Mouse (Mus musculus): ENCODE measurements around the gene Selenof. TPM values are rescaled to one million over a fixed set of nuclear protein-coding genes. Genes with fewer than 3 reads are reported as not detected.
"Not testable (repeated sequence)": the region's sequence is repeated elsewhere in the genome, so short reads cannot be mapped to it uniquely, and the experiment has no call there.

Selenof gene
- polyA plus RNA-seq, 1 experiment, result 192 TPM

DNA sequence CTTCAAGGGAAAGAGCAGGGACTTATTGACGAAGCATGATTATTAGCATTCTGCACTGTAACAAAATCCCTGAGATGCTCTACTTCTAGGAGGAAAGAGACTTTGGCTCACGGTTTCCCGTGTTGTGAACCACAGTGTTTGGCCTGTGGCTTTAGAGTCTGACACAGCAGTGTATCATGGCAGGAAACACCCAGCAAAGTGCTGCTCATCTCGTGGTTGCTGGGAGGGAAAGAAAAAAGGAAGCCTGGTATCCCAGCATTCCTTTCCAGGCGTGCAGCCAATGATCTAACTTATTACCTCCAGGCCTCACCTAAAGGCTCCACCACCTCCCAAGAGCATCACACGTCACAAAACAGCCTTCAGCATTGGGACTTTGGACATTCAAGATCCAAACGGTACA lies 32.7 kb downstream of the Selenof start:
- no peak for DNase-seq (ENCODE audit: low read depth)

DNA sequence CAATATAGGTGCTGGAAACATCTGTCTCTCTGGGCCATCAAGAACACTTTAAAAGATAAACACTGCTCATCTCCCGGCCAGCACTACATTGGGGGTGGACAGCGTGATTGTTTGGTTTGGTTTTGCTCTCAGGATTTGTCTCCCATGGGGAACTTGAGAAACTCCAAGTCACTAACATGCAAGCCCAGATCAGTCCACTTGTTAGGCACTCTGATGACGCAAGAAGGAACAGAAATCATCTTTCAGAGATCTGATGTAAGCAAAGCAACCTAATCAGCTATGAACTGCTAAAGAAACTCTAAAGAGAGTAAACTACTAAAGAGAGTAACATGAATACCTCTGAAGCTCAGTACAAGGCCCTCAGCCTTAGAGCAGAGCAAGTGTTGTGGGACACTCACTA lies 33.5 kb downstream of the Selenof start:
- no peak for DNase-seq (ENCODE audit: low read depth)

DNA sequence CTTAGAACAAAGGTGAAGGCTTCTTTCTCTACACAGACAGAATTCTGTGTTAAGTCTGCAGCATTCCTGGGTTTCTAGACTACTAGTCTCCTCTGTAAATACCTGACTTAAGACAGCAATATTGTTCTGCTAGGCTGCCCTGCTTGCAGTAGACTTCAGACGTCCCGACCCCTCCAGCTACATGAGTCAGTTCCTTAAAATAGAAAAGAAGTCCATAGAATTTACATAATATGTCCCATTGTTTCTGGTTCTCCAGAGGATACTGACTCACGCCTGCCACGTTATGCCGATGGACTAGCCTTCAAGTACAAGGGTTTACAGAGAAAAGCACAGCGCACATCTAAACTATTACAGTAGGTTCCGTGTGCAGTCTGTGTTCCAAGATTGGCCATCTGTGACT lies 34.1 kb downstream of the Selenof start:
- DNase-seq (ENCODE audit: low read depth), result no peak

DNA sequence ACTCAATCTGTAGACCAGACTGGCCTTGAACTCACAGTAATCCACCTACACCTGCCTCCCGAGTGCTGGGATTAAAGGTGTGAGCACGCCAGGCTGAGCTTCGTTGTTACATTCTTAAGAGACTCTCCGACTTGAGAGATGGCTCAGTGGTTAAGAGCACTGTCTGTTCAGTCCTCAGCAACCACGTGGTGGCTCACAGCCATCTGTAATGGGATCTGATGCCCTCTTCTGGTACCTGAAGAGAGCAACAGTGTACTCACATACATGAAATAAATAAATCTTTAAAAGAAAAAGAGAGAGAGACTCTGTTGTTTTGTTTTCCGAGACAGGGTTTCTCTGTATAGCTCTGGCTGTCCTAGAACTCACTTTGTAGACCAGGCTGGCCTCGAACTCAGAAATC lies 35.7 kb downstream of the Selenof start:
- not testable (repeated sequence) for DNase-seq (ENCODE audit: low read depth)

DNA sequence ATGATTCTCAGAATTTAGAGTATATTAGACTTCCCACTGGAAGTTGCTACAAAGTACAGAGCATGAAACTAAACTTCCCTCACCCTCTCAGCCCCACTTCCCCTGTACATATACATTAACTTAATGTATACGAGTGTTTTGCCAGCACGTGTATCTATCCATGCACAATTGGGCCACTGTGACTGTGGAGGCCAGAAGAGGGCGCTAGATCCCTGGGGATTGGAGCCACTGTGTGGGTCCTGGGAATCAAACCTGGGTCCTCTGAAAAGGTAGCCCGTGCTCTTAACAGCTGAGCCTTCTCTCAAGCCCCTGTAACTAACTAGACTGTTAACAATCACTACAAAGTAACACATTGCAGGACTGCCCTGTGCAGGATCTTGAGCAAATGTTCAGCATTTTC lies 36.3 kb downstream of the Selenof start:
- no peak for DNase-seq (ENCODE audit: low read depth)

DNA sequence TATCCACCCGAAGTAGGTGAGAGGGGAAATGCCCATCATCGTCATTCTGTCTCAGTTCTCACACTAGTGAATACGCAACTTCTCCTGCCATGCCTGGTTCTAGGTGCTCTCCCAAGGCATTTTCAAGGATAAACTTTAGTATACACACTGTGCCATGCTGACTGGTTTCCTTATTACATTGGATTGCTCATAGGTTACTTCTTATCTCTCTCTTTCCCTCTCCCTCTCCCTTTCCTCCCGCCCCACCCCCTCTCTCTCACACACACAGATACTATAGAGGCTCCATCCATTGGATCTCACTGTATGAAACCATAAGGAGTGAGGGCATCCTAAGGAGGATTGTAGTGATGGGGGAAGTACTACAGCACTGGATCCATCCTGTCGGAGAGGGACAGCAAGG lies 38.0 kb downstream of the Selenof start:
- no peak for DNase-seq (ENCODE audit: low read depth)

DNA sequence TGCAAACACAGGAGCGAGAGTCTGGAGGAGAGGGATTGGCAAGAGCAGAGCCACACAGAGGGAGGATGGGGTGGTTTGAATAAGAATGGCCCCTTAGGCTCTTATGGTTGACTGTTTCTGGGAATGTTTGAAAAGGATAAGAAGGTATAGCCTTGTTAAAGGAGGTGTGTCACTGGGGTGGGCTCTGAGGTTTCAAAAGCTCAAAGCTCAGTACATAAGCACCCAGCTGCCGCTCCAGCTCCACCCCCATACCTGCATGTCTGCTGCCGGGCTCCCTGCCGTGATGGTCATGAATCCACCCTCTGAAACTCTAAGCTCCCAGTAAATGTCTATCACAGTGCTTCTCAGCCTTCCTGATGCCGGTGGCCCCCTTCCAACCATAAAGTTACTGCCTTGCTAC lies 40.7 kb downstream of the Selenof start:
- no peak for DNase-seq (ENCODE audit: low read depth)

DNA sequence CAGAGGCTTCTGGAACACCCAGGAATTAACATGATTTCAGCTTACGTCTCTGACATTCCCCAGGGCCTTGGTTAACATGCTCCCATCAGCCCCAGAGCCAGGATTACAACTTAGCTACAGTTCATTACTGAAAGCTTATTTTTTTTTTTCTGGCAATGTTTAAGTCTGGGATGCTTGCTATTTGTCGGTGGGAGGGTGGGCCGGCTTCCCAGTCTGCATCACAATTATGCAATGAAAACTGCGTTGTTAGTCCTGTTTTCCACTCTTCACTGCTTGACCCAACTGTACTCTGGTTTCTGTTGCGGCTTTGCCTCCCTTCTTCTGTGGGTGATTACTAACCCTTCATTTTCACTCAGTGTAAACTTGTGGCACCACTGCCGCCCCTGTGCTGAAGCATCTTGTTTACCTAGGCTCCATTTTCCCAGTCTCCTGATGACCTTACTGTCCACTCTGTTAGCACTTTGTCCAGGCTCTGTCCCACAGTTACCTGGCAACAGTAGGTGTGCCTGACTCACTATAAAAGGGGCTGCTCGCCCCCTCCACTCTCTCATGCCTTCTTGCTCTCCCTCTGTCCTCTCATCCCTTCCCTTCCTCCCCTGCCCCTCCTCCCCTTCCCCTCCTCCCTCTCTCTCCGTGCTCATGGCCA lies 41.6 kb downstream of the Selenof start:
- no peak for DNase-seq (ENCODE audit: low read depth)

DNA sequence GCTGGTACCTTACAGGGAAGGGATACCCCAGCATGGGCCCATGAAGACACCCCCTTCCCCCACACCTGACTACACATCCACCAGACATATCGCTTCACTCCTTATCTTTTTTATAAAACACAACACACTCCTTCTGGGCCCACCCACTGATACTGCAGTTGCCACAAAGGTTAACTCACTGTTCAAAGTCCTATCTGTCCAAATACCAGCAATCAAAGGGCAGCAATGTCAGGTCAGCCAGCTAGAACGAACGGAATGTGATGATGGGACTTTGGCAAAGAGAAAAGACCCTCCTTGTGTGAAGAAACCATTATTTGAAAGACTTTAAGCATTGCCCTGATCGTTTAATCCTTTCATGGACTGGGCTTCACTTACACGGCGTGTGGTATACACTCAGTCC lies 42.3 kb downstream of the Selenof start:
- DNase-seq (ENCODE audit: low read depth), result no peak

DNA sequence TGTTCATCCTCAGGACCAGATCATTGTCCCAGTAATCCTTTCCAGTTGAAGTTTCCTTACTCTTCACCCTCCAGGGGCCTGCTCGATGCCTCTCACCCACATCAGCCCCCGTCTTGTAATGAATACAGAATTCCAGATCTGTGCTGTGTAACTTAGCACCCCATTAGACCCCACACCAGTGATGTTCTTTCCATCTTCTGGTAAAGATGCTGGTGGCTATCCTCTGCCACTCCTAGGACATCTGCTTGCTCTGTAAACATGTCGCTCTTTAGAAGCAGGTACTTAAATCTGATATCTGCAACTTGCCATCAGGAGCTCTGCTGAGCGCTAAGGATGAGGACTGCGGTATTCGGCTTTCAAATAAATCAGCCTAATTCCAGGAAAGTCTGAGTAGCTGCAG lies 44.2 kb downstream of the Selenof start:
- DNase-seq (ENCODE audit: low read depth), result no peak

DNA sequence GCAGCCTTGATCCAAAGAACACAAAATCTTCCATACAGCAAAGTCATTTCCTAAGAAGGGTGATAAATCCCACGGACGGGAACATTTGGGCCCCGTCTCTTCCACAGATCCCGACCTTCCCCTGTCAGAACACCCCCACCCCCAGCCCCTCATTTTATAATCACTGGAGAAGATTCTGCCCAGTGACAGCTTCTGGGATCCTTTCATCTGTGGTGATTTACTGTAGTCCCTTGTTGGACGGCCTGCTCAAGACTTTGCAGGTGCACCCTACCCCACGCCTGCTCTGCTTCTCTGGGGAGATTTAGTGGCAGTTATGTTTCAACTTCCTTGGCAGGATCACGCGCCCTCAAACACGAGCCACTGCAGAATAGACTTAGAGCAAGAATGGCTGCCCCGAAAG lies 44.6 kb downstream of the Selenof start:
- no peak for DNase-seq (ENCODE audit: low read depth)

DNA sequence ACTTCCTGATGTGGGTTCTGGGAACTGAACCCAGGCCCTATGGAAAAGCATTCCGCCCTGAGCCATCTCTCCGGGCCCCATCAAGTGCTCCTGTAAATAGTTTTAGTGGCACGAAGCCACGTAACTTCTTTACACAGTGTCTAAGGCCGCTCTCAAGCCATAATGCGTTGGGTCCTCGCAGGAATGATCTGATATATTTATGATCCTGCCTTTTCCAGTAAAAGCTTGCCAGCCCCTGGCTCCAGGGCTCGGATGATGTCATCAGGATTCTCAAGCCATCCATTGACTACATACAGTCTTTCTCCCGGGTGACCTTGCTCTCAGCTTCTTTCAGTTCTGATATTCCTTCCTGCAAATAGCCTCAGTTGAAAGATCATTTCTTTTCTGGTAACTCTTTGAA lies 45.4 kb downstream of the Selenof start:
- no peak for DNase-seq (ENCODE audit: low read depth)

DNA sequence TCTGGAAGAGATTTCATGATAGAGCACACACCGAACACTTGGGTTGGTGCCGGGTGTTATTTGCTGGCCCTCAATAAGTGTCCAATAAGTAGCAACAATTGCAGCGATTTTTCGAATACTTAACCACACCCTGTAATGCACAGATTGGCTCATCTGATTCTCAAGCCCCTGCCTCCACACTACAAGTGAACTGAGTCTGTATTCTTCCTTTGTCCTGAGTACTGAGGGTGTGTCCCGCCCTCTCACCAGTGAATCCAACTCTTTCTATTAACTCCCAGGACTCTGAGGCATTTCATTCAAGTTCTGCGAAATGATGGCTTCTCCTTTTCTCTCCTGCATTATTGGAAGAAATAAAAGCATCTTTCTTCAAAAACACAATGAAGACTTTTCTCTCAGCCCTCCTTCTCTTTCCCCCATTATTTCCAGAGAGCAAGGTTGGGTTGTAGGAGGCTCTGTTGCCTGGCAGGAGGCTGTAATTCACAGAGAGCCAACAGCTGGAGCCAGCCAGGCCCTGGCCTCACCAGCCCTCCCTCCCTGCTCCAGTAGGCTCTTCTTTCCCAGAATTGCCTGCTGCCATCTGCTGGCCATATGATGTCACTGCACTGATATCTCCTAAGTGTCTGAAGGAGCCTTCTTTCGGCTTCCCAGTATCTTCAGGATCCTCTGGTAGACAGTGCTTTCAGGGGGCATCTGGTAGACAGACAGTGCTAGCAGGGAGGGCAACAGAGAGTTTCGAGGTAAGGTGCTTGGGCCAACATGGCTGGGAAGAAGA lies 46.7 kb downstream of the Selenof start:
- no peak for DNase-seq (ENCODE audit: low read depth)

DNA sequence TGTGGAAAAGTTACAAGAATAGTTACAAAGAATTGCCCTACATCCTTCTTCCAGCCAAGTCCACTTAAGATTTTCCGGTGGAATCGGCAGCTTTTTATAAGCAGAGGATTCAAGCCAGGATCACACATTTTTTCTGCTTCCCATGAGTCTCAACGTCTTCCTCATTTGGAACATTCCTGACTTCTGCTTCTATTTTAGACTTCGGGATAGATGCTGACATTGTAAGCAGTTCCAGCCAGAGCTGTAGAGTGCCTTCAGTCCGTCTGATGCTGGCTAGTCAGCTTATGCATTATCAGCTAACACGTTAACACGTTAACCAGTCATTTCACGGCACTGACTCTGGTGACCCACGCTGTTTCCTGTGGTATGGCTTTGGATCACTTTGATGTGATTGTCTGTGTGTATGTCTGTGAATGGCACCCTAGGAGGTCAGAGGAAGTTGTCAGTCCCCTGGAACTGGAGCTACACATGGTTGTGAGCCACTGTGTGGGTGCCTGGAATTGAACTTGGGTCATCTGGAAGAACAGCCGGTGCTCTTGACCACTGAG lies 47.6 kb downstream of the Selenof start:
- no peak for DNase-seq (ENCODE audit: low read depth)

DNA sequence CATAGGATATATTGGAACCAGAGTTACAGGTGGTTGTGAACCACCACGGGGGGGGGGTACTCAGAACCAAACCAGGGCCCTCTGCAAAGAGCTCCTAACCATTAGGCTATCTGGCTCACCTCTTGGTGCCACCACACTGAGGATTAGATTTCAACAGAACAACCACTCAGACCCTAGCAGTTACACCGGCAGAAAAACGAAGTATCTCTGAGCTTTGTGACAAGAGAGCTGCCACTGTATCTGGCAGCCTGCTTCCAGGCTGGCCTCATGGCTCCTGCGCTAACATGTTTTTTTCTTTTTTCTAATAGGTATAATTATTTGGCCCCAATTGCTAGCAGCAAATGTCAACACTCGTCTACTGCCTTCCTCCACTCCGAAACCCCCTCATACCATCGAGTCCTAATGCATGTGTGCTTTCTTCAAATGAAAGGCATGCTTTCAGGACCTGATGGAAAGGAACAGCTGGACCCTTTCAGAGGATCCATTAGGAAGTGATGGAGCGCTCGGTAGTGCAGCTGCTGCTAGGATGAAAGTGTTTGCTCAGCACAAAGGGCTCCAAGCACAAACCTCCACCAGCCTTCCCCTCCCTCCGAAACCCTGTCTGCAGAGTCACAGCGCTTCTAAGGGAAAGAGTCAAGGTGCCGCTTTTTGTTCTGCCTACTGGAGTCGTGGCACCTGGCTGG lies 53.0 kb downstream of the Selenof start:
- DNase-seq (ENCODE audit: low read depth), result no peak

DNA sequence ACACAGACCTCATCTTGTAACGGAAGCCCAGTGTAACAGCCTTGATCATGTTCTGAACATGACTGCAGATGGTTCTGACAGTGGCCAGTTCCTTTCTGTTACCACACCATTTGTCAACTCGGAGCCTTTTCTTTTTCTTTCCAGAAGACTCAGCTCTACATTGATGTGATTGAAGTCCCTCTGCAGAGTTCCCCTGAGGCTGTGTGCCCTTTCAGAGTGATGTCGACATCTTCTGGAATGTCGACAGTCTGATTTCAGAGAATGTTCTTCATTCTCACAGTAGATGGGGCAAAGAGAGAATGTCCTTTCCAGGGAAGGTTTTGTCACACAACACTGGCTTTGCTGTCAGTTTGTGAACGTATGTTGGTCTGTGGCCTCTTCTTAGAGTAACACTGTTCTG lies 55.6 kb downstream of the Selenof start:
- DNase-seq (ENCODE audit: low read depth), result no peak

DNA sequence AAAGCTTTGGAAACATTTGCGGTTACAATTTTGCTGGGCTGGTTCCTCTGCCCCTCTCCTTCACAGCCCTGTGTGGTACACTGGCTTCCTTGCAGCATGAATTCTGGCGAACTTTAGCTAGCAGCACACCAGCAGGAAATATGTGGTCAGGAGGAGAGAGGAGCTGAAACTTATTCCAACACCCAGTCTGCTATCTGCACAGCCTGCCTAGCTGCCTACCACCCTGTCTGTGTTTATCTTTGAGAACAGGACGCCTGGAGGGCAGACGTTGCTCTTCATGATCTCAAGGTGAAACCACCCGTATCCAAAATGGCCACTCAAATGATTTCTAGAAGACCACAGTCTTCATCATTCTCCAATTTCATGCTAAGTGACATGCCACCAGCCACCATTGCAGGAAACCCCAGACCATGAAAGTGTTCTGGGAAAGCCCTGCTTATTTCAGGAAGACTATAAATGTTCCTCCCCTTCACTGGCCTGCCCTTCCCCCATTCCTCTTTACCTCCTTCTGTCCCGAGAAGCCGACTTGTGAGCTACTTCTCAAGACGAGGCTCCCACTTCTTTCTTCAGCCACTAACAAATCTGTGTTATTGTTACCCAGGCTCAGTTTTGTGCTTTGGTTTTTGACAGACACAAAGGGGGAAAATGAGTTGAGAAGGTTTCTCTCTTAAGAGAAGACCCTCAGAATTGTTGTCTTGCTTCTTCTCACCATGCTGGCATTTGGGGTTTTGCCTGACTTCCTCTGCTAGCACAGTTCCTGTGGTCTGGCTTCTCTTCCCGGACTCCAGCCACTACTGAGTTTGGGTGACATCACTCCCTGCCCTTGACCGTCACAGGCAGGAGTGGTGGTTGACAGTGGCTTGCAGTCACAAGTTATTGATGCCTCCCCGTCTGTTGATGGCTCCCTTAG lies 58.2 kb downstream of the Selenof start:
- DNase-seq (ENCODE audit: low read depth), result no peak

DNA sequence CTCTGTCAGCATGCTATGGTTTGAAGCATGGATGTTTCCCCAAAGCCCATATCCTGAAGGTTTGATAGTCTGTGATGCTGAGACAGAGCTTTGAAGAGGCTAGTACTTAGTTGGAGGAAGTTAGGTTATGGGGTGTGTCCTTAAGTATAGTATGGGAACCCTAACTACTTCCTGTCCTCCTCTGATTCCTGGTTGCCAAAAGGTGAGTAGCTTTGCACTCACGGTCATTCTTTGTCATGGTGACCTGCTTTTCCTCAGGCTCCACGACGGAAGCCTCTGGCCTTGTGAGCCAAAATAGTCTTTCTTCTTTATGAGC lies 58.8 kb downstream of the Selenof start:
- no peak for DNase-seq (ENCODE audit: low read depth)

DNA sequence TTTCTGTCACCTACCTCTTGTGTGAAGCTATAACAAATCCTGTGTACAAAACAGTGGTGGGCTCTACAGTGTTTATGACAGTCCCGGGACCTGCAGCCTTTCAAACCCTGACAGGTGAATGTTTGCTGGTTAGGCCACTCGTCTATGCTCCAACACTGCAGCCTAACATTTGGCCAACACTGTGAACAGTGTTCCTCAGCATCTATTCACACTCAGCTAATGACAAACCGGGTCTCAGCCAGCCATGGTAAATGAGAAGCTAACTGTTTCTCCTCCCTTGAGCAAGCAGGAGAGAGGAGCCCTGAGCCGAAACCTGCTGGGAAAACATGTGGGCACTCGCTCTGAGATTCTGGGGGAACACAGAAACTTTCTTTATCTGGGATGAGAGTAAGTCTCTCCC lies 65.1 kb downstream of the Selenof start:
- no peak for DNase-seq (ENCODE audit: low read depth)

DNA sequence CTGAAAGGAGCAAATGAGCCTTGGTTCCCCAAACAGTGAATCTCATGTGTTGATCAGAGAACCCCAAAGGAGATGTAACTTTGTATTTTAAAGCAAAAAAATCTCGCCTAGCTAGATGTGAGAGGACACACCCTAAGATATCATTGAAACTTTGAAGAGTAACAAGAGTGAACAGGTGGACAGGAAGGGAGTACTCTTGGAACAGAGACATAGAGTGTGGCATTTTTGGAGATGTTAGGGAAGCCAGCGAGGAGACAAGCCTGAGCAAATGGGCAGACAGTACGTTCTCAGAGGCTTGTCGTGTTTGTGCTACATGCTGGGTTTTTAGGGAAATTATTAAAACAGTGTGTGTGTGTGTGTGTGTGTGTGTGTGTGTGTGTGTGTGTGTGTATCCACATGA lies 68.0 kb downstream of the Selenof start:
- DNase-seq (ENCODE audit: low read depth), result no peak

DNA sequence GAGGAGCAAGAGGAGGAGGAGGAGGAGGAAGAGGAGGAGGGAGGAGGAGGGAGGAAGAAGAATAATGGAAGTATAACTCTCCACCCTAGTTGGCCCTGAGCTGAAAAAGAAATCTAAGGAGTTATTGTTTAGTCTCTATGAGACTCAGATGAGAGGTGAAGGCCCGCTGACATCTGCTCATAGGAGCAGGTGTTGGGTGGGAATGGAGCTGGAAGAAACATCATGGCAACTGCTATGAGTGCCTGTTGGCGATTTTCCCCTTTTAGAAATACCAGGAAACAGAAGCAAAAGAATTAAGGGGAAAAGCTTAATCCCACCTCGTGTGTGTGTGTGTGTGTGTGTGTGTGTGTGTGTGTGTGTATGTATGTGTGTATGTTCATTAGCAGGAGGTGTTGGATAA lies 69.3 kb downstream of the Selenof start:
- no peak for DNase-seq (ENCODE audit: low read depth)

DNA sequence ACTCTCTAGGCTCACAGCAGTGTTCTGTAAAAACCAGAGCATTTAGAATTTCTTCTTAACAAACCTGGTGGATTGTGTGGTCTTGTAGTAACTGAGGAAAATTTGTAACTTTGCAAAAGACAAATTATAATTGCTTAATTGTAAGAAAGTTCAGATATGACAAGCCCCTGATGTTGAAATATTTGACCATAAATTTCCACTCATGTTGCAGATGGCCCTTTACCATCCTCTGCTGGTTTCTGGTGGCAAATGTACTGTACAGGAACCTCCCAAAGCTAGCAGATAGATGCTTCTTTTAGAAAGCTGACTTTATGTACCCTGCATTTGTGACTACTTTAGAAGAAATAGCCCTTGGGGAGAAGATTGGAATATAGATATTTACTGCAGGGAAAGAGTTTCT lies 69.9 kb downstream of the Selenof start:
- DNase-seq (ENCODE audit: low read depth), result no peak

Measured in gonadal fat pad, adult 2 months (tissue).